Mouse (Mus musculus) hindbrain, embryonic 12.5 days (tissue): ENCODE results near the gene 2310022B05Rik. TPM values are rescaled to one million over a fixed set of nuclear protein-coding genes. Genes with fewer than 3 reads are reported as not detected.

Experiments used
- ATAC-seq: fragments of 200-750 bp; cut with Nextera tagmentation; 2 replicates; pipeline ENCODE4 v1.8.0; 2017; ENCODE audit warnings: moderate TSS enrichment; ENCODE audit not compliant: low FRiP score
- H3K27ac ChIP-seq: fragments of 300-500 bp; sonication (generic); 2 replicates; pipeline ENCODE4 v1.5.1; 2016; ENCODE audit warnings: mild to moderate bottlenecking
- H3K27me3 ChIP-seq: fragments of 300-500 bp; sonication (generic); 2 replicates; pipeline ENCODE4 v1.6.1; 2016; ENCODE audit warnings: mild to moderate bottlenecking
- H3K36me3 ChIP-seq: fragments of 300-500 bp; sonication (generic); 2 replicates; pipeline ENCODE4 v1.6.1; 2016; ENCODE audit warnings: mild to moderate bottlenecking
- H3K4me1 ChIP-seq: fragments of 300-500 bp; sonication (generic); 2 replicates; pipeline ENCODE4 v1.6.1; 2016
- H3K4me2 ChIP-seq: fragments of 300-500 bp; sonication (generic); replicated peaks from 2 replicates; pipeline ENCODE4 v1.6.1; 2016; ENCODE audit warnings: mild to moderate bottlenecking
- H3K4me3 ChIP-seq: fragments of 300-500 bp; sonication (generic); 2 replicates; pipeline ENCODE4 v1.5.1; 2016; ENCODE audit warnings: mild to moderate bottlenecking
- H3K9ac ChIP-seq: fragments of 300-500 bp; sonication (generic); 2 replicates; pipeline ENCODE4 v1.6.1; 2016; ENCODE audit warnings: mild to moderate bottlenecking, moderate library complexity
- H3K9me3 ChIP-seq: fragments of 300-500 bp; sonication (generic); replicated peaks from 2 replicates; pipeline ENCODE4 v1.6.1; 2016; ENCODE audit warnings: mild to moderate bottlenecking
- WGBS: fragments of 180-500 bp; shearing (Covaris S2); methylation state at CpG from one replicate; pipeline ENCODE4 v1.1.7; 2016; 5-methylcytosine and 5-hydroxymethylcytosine counted together
- polyA plus RNA-seq: library from polyadenylated mRNA; unstranded; fragments of >200 nt; fragmentation: Nextera tagmentation; extraction: Ambion mirVana; gene quantifications from 2 replicates; pipeline ENCODE4 v1.2.1, GENCODE M21; 2016

2310022B05Rik gene
- polyA plus RNA-seq, 1 experiment from 2014 or later: 26.6 TPM

GRCm38 (mm10) chr8:124630891-124631290 lies 32.3 kb downstream of the 2310022B05Rik start:
- Histone ChIP-seq H3K27ac (no peak overlapping the region), H3K4me2 (no peak overlapping the region), H3K9me3 (no peaks in the 10 kb centered on the region), H3K27me3 (no peaks in the 10 kb centered on the region), H3K4me3 (no peak overlapping the region), H3K36me3 (peaks cover 3% of the 10 kb centered on the region), H3K9ac (no peak overlapping the region), H3K4me1 (no peaks in the 10 kb centered on the region)
- ATAC-seq: no peak
- 84% methylated on average over 4 of the region's 4 CpGs for WGBS

GRCm38 (mm10) chr8:124630489-124630888 lies 32.7 kb downstream of the 2310022B05Rik start:
- Histone ChIP-seq H3K36me3 (no peaks in the 10 kb centered on the region), H3K9me3 (no peaks in the 10 kb centered on the region), H3K27me3 (no peaks in the 10 kb centered on the region), H3K9ac (no peak overlapping the region), H3K4me3 (no peak overlapping the region), H3K4me1 (no peaks in the 10 kb centered on the region), H3K27ac (no peak overlapping the region), H3K4me2 (no peak overlapping the region)
- no peak for ATAC-seq
- WGBS: 82% methylated on average over 6 of the region's 6 CpGs

DNA sequence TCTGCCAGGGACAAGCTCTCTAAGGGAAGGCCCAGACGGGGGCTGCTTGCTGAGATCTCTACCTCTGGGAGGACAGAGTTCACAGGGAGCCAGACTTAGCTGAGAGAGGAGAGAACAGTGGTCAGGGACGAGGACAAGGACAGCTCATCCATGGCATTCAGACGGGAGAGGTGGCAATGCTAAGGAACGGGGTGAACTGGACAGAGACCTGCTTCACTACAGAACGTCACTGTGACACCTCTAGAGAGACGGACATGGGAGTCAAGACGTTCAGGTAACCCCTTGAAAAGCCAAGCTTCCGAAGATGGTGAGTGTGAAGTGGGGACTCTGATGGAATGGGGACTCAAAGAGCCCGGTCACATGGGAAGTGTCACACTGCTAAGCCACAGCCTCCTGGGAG lies 36.9 kb downstream of the 2310022B05Rik start:
- H3K4me1 ChIP-seq: no peaks in the 10 kb centered on the region; the same call in 1 of the 2 replicates
- H3K4me3 ChIP-seq: no peak overlapping the region
- no peak overlapping the region for H3K27ac ChIP-seq
- H3K9ac ChIP-seq: no peak overlapping the region
- H3K36me3 ChIP-seq: no peaks in the 10 kb centered on the region
- WGBS: 86% methylated on average over 9 of the region's 9 CpGs
- ATAC-seq: no peak
- H3K27me3 ChIP-seq: no peaks in the 10 kb centered on the region
- H3K9me3 ChIP-seq: no peaks in the 10 kb centered on the region
- no peak overlapping the region for H3K4me2 ChIP-seq

DNA sequence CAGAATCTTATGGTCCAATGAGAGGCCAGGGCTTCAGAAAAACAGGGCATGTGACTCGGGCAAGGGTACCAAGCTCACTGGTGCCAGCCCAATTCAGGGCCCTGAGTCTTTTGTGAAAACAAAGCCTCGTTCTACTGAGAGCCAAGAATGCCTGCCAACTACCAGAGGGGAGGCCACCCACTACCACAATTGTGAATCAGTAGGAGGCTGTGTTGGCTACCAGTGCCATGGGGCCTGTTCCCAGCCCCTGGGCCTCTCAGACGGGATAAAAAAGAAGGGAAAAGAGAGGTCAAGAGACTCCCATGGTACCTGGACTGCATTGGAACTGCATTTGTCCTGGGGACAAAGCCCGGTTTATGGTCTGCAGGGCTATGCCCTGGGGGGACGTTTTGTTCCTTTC lies 41.9 kb downstream of the 2310022B05Rik start:
- 55% methylated on average over 5 of the region's 5 CpGs for WGBS
- peaks cover 7% of the 10 kb centered on the region for H3K27me3 ChIP-seq
- H3K9me3 ChIP-seq: no peaks in the 10 kb centered on the region
- H3K4me3 ChIP-seq: no peak overlapping the region
- H3K9ac ChIP-seq: no peak overlapping the region
- no peak overlapping the region for H3K4me2 ChIP-seq
- no peaks in the 10 kb centered on the region for H3K36me3 ChIP-seq
- H3K27ac ChIP-seq: no peak overlapping the region
- peaks cover 3% of the 10 kb centered on the region for H3K4me1 ChIP-seq
- no peak for ATAC-seq

GRCm38 (mm10) chr8:124618252-124618651 lies 44.9 kb downstream of the 2310022B05Rik start:
- no peak for ATAC-seq
- H3K4me1 ChIP-seq: peaks cover 3% of the 10 kb centered on the region
- H3K4me3 ChIP-seq: no peak overlapping the region
- no peak overlapping the region for H3K9ac ChIP-seq
- H3K36me3 ChIP-seq: no peaks in the 10 kb centered on the region
- no peaks in the 10 kb centered on the region for H3K9me3 ChIP-seq
- H3K27me3 ChIP-seq: peaks cover 13% of the 10 kb centered on the region
- no peak overlapping the region for H3K4me2 ChIP-seq
- H3K27ac ChIP-seq: no peak overlapping the region
- 62% methylated on average over 9 of the region's 9 CpGs for WGBS

- H3K27ac ChIP-seq: no peak overlapping the region
Measured at GRCm38 (mm10) chr8:124617266-124617869, 45.8 kb downstream of the 2310022B05Rik start.

DNA sequence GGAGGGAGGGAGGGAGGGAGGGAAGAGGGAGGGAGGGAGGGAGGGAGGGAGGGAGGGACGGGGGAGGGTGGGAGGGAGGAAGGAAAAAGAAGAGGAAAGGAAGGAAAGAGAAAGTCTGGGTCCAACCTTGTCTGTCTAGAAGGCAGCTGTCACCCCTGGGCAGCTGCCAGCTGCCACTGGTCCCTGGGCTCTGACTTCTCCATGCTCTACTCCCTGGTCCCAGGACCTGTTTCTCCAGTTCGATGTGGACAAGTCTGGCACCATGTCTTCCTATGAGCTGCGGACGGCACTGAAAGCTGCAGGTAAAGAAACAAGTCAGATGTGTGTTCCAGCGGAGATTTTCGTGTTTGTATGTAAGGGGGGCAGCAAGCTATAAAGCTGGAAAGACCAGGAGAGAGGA lies 48.8 kb downstream of the 2310022B05Rik start:
- H3K27me3 ChIP-seq: peaks cover 13% of the 10 kb centered on the region
- no peak overlapping the region for H3K27ac ChIP-seq
- H3K36me3 ChIP-seq: no peaks in the 10 kb centered on the region
- H3K4me2 ChIP-seq: no peak overlapping the region
- H3K9me3 ChIP-seq: no peaks in the 10 kb centered on the region
- peaks cover 3% of the 10 kb centered on the region; the same call in 1 of the 2 replicates for H3K4me1 ChIP-seq
- WGBS: 88% methylated on average over 5 of the region's 6 CpGs
- no peak overlapping the region for H3K4me3 ChIP-seq
- ATAC-seq: no peak
- H3K9ac ChIP-seq: no peak overlapping the region

More at GRCm38 (mm10) chr8:124617266-124617869, 45.8 kb downstream of the 2310022B05Rik start:
- Histone ChIP-seq H3K4me2 (peak overlapping the region; percentile 60), H3K9ac (peak overlapping the region; percentile 47; the same call in 1 of the 2 replicates), H3K4me3 (peak overlapping the region; percentile 28), H3K9me3 (no peaks in the 10 kb centered on the region), H3K36me3 (no peaks in the 10 kb centered on the region), H3K4me1 (peaks cover 3% of the 10 kb centered on the region), H3K27me3 (peaks cover 13% of the 10 kb centered on the region)
- WGBS: 12% methylated on average over 17 of the region's 17 CpGs
- ATAC-seq: peak; percentile 82

DNA sequence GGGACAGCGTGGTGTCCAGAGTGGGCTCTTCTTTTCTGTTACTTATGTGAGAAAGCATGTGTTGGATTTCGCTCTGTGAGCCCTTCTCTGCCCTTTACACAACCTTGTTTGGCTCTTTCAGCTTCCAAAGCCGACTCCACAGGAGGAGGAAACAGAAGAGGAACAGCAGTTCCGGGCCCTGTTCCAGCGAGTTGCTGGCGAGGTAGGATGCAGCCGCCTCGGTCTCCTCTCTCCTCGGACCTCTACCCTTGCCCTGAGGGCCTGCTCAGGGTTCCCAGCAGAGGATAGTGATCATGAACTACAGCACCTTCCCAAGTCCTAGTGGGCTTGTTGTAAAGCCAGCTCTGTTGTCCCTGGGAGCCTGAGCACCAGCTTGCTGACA lies 54.2 kb downstream of the 2310022B05Rik start:
- WGBS: 88% methylated on average over 9 of the region's 9 CpGs
- no peaks in the 10 kb centered on the region for H3K27me3 ChIP-seq
- no peak overlapping the region for H3K4me3 ChIP-seq
- H3K27ac ChIP-seq: no peak overlapping the region
- H3K36me3 ChIP-seq: no peaks in the 10 kb centered on the region
- no peaks in the 10 kb centered on the region for H3K4me1 ChIP-seq
- no peak for ATAC-seq
- no peaks in the 10 kb centered on the region for H3K9me3 ChIP-seq
- no peak overlapping the region for H3K9ac ChIP-seq
- H3K4me2 ChIP-seq: no peak overlapping the region

DNA sequence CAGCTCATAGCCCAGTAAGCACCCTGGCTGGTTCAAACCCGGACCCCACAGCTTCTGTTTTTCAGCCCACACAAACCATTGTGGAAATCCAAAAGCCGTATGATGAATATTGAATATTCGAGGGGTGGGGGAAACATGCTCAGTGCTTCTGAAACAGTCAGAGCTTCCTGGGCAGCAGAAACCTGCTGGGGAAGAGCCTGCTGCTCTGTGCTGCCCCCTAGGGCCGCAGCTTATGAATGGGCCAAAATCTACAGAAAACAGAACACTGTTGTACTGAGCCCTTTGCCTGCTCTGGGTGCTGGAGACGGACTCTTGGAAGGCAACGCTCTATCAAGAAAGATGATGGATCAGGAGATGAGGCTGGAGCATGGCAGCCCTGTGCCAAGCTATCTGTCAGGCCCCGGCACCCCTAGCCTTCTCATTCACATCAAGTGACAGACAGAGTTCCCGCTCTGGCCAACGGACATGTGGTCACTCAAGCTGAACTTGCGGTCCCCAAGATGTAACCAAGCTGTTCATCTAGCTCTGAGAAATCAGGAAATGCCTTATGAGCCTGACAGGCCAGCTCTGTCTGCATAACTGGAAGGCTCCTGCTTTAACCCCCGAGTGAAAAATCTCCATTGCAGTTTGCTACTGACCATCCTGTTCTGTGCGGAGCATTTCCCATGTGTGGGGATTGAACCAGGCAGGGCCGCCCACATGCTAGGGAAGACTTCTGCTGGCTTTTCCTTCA lies 54.8 kb downstream of the 2310022B05Rik start:
- Histone ChIP-seq H3K4me2 (no peak overlapping the region), H3K36me3 (no peaks in the 10 kb centered on the region), H3K4me3 (no peak overlapping the region), H3K9ac (no peak overlapping the region), H3K4me1 (no peaks in the 10 kb centered on the region), H3K27me3 (no peaks in the 10 kb centered on the region), H3K27ac (no peak overlapping the region), H3K9me3 (no peaks in the 10 kb centered on the region)
- ATAC-seq: no peak
- 77% methylated on average over 13 of the region's 13 CpGs for WGBS

DNA sequence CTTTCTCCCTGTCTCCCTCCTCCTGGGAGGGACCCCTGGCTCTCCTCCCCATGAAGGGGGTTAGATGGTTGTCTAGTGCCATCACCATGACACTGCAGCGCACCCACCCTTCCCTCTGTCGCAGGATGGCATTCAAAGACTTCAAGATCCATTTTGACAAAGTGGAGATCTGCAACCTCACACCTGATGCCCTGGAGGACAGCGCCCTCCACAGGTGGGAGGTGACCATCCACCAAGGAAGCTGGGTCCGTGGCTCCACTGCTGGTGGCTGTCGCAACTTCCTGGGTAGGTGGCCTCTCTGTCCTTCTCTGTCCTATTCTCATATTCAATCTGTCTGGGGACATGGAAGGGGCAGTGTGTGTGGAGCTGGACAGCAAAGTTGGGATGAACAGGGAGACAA lies 59.1 kb downstream of the 2310022B05Rik start:
- Histone ChIP-seq H3K4me3 (no peak overlapping the region), H3K36me3 (no peaks in the 10 kb centered on the region), H3K4me2 (no peak overlapping the region), H3K9ac (no peak overlapping the region), H3K4me1 (no peaks in the 10 kb centered on the region), H3K27me3 (no peaks in the 10 kb centered on the region), H3K27ac (no peak overlapping the region), H3K9me3 (no peaks in the 10 kb centered on the region)
- ATAC-seq: no peak
- WGBS: 79% methylated on average over 5 of the region's 5 CpGs

DNA sequence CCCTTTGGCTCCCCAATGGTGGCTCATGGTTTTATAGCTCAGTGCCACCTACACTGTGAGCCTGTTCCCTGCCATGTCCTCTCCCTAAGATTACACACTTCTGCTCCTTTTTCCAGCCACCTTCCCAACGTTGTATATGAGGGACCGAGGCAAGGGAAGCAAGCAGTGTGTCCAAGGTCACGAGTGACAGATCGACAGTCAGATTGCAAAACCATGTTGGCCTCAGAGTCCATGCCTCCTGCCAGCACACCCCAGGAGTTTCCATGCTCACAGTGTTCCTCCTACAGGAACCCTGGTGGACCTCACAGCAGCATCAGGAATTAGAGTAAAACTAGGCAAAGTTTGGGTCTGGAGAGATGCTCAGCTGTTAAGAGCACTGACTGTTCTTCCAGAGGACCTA lies 73.8 kb downstream of the 2310022B05Rik start:
- H3K4me2 ChIP-seq: no peak overlapping the region
- no peaks in the 10 kb centered on the region for H3K36me3 ChIP-seq
- H3K4me1 ChIP-seq: 0 out of 2 replicates have a peak, but pooled peaks cover 4% of the 10 kb centered on the region
- no peak overlapping the region for H3K9ac ChIP-seq
- H3K27ac ChIP-seq: no peak overlapping the region
- no peak for ATAC-seq
- no peaks in the 10 kb centered on the region for H3K9me3 ChIP-seq
- no peak overlapping the region for H3K4me3 ChIP-seq
- H3K27me3 ChIP-seq: no peaks in the 10 kb centered on the region
- 74% methylated on average over 4 of the region's 4 CpGs for WGBS

GRCm38 (mm10) chr8:124586556-124586955 lies 76.6 kb downstream of the 2310022B05Rik start:
- WGBS: 74% methylated on average over 2 of the region's 2 CpGs
- Histone ChIP-seq H3K9me3 (no peaks in the 10 kb centered on the region), H3K4me1 (0 out of 2 replicates have a peak, but pooled peaks cover 4% of the 10 kb centered on the region), H3K36me3 (no peaks in the 10 kb centered on the region), H3K4me2 (no peak overlapping the region), H3K27me3 (no peaks in the 10 kb centered on the region), H3K27ac (no peak overlapping the region), H3K9ac (0 out of 2 replicates have a peak overlapping the region, but pooled peaks have one; percentile 1), H3K4me3 (no peak overlapping the region)
- no peak for ATAC-seq
